Mouse (Mus musculus) stomach, postnatal 0 days (tissue): ENCODE measurements around the gene 8030474K03Rik.

ENCODE experiments used
- CTCF ChIP-seq: IDR thresholded peaks from 2 replicates; pipeline ENCODE4 v1.5.1; 2016; ENCODE audit warnings: antibody characterized with exemption, low read depth, mild to moderate bottlenecking, moderate library complexity
- EP300 ChIP-seq: optimal IDR thresholded peaks from 2 replicates; pipeline ENCODE3; 2016; ENCODE audit warnings: antibody characterized with exemption

DNA sequence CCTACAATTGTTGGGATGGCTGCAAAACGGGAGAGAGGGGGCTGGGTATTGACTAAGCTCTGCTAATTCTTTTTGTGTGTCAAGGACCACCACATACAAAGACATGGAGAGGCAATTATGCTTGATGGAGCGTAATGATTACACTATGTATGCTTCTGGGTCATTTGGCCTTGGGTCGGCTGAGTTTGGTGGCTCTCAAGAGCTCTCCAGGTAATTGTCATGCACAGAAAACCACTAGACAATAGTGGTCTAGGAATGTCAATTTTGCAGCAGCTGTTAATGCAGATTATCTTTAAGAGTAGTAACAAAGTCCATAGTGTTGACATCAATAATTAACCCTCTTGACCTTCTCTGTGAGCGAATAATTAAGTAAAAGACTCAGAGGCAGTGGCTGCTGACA, 44.3 kb upstream of the 8030474K03Rik start:
- TF ChIP-seq CTCF (no peak), EP300 (no peak)
